ENCODE assay signal across 29 mouse cellular contexts in the genomic region with DNA sequence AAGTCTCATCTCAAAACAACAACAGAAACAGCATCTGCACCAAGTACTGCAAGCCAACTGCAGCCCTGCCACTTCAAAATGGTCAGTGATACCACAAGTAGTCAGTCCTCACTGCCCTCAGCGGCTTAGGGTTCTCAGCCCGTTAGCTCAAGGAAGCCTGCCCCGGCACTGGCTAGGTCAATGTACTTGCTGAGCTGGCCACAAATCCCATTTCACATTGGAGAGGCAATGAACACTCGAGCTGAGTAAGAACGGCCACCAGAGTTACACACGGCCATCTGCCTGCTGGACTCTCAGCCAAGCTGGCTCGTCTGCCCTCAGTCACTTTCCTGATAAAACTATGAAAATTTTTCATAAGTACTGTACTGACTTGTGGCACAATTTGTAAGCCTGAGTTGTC.
DNase-seq lines count a peak whose midpoint lies in the region; ATAC-seq lines count a peak whose summit lies in the region.
"Had no signal": no experiment of that assay in that cellular context is flagged by ENCODE, and none has a peak within 500 bp of the region (broad histone marks: within the 10 kb centered on the region; RNA-seq: fewer than 3 reads in every experiment).

No protein-coding gene starts in this region.

- H3K9ac ChIP-seq in midbrain, embryonic 14.5 days (replicated peaks; ENCODE audit: low read length) = no peak overlapping the region
- no peak overlapping the region for H3K9ac ChIP-seq in forebrain, embryonic 16.5 days (replicated peaks; ENCODE audit: low read depth, low read length)
- H3K9ac ChIP-seq: embryonic facial prominence, embryonic 13.5 days; heart, embryonic 12.5 days; hindbrain, embryonic 13.5 days; limb, embryonic 13.5 days; lung, embryonic 15.5 days; neural tube, embryonic 13.5 days; stomach, embryonic 15.5 days had no signal

- no peak for ATAC-seq in midbrain, embryonic 14.5 days (ENCODE audit: low FRiP score, low TSS enrichment)
- no peak for ATAC-seq in forebrain, embryonic 16.5 days
- ATAC-seq: activated CD4-positive, CD25-positive, alpha-beta regulatory T cell, adult 4 months; intestine, embryonic 16.5 days had no signal

- DNase-seq in retina, adult 2 months (ENCODE audit: low read depth, low spot score) = peak; percentile 22
- DNase-seq in retina, postnatal 1 day = no peak
- DNase-seq in cerebellum, adult 18-20 months = peak; percentile 66 to 78
- DNase-seq in cerebellum, postnatal 10 days = peak; percentile 54 to 67
- DNase-seq in midbrain, embryonic 14.5 days = no peak
- DNase-seq in right cerebral cortex, adult 18-20 months = no peak
- DNase-seq: adrenal gland, adult 8-10 months; B cell, adult 2 months; gastrocnemius, postnatal 25 days; heart, adult 18-20 months; heart, postnatal 4 days; kidney, adult 8-10 months; kidney, postnatal 10 days; layer of hippocampus, adult 9-11 months; right cerebral cortex, postnatal 25 days; thymus, postnatal 14 days had no signal

- H3K4me2 ChIP-seq in midbrain, embryonic 14.5 days (ENCODE audit: low read length) = no peak overlapping the region
- no peak overlapping the region for H3K4me2 ChIP-seq in forebrain, embryonic 16.5 days (ENCODE audit: low read length)
- H3K4me2 ChIP-seq: embryonic facial prominence, embryonic 13.5 days; heart, embryonic 12.5 days; hindbrain, embryonic 13.5 days; limb, embryonic 13.5 days; liver, embryonic 11.5 days; lung, embryonic 15.5 days; midbrain, embryonic 11.5 days; neural tube, embryonic 13.5 days; stomach, embryonic 15.5 days had no signal

- WGBS in midbrain, embryonic 14.5 days = 90% methylated on average over 7 of the region's 7 CpGs
- 87% methylated on average over 7 of the region's 7 CpGs for WGBS in forebrain, embryonic 16.5 days

- no peaks in the 10 kb centered on the region for H3K9me3 ChIP-seq in midbrain, embryonic 14.5 days (ENCODE audit: control insufficient read depth, low read length)
- no peaks in the 10 kb centered on the region for H3K9me3 ChIP-seq in forebrain, embryonic 16.5 days (ENCODE audit: control insufficient read depth, low read length)
- H3K9me3 ChIP-seq: embryonic facial prominence, embryonic 13.5 days; forebrain, embryonic 10.5 days; heart, embryonic 12.5 days; hindbrain, embryonic 13.5 days; limb, embryonic 13.5 days; lung, embryonic 15.5 days; neural tube, embryonic 13.5 days; stomach, embryonic 15.5 days had no signal

- no peaks in the 10 kb centered on the region for H3K4me1 ChIP-seq in midbrain, embryonic 14.5 days (ENCODE audit: control insufficient read depth, insufficient read depth, low read length)
- H3K4me1 ChIP-seq in forebrain, embryonic 16.5 days (replicated peaks; ENCODE audit: control insufficient read depth, insufficient read depth, low read length) = no peaks in the 10 kb centered on the region
- H3K4me1 ChIP-seq: forebrain, embryonic 10.5 days; hindbrain, embryonic 13.5 days; lung, embryonic 15.5 days; neural tube, embryonic 13.5 days; stomach, embryonic 15.5 days had no signal

- no peak overlapping the region for H3K27ac ChIP-seq in midbrain, embryonic 14.5 days (replicated peaks; ENCODE audit: low read depth, low read length)
- no peak overlapping the region for H3K27ac ChIP-seq in forebrain, embryonic 16.5 days (ENCODE audit: low read length)
- H3K27ac ChIP-seq: embryonic facial prominence, embryonic 13.5 days; forebrain, embryonic 10.5 days; hindbrain, embryonic 13.5 days; limb, embryonic 13.5 days; lung, embryonic 15.5 days; neural tube, embryonic 13.5 days; stomach, embryonic 15.5 days had no signal

- no peak overlapping the region for H3K4me3 ChIP-seq in midbrain, embryonic 14.5 days (replicated peaks; ENCODE audit: low read depth, low read length)
- no peak overlapping the region for H3K4me3 ChIP-seq in forebrain, embryonic 16.5 days (replicated peaks; ENCODE audit: low read length)
- H3K4me3 ChIP-seq: embryonic facial prominence, embryonic 13.5 days; forebrain, embryonic 10.5 days; heart, embryonic 12.5 days; hindbrain, embryonic 13.5 days; limb, embryonic 13.5 days; lung, embryonic 15.5 days; neural tube, embryonic 13.5 days; stomach, embryonic 15.5 days had no signal

- H3K36me3 ChIP-seq in midbrain, embryonic 14.5 days (ENCODE audit: control insufficient read depth, insufficient read depth, low read length) = no peaks in the 10 kb centered on the region
- no peaks in the 10 kb centered on the region for H3K36me3 ChIP-seq in forebrain, embryonic 16.5 days (ENCODE audit: control insufficient read depth, insufficient read depth)
- H3K36me3 ChIP-seq: embryonic facial prominence, embryonic 13.5 days; forebrain, embryonic 10.5 days; heart, embryonic 12.5 days; hindbrain, embryonic 13.5 days; limb, embryonic 13.5 days; lung, embryonic 15.5 days; neural tube, embryonic 13.5 days; stomach, embryonic 15.5 days had no signal

- H3K27me3 ChIP-seq in midbrain, embryonic 14.5 days (ENCODE audit: control insufficient read depth, insufficient read depth, low read length) = no peaks in the 10 kb centered on the region
- H3K27me3 ChIP-seq in forebrain, embryonic 16.5 days (replicated peaks; ENCODE audit: control insufficient read depth, insufficient read depth, low read length) = no peaks in the 10 kb centered on the region
- H3K27me3 ChIP-seq: embryonic facial prominence, embryonic 13.5 days; heart, embryonic 12.5 days; hindbrain, embryonic 13.5 days; limb, embryonic 13.5 days; lung, embryonic 15.5 days; neural tube, embryonic 13.5 days; stomach, embryonic 15.5 days had no signal

Comparison
In these comparisons a context has a peak if more than half of its experiments do, and no peak if none do; other contexts are left out.
1. DNase-seq: peak in retina, adult 2 months (single experiment), cerebellum, adult 18-20 months (2 of 2) and cerebellum, postnatal 10 days (2 of 2); none in retina, postnatal 1 day (single experiment), midbrain, embryonic 14.5 days (single experiment) and right cerebral cortex, adult 18-20 months (single experiment).